Comparison of ENCODE assay signal across 9 mouse cellular contexts in genomic region chr4:47587256-47587655, GRCm38 (mm10).
DNase-seq lines count a peak whose midpoint lies in the region; ATAC-seq and TF ChIP-seq lines count a peak whose summit lies in the region.
"Had no signal": no experiment of that assay in that cellular context is flagged by ENCODE, and none has a peak within 500 bp of the region (broad histone marks: within the 10 kb centered on the region; RNA-seq: fewer than 3 reads in every experiment).

No protein-coding gene starts in this region.

- no peak overlapping the region for H3K4me2 ChIP-seq in lung, embryonic 16.5 days (ENCODE audit: low read depth, low read length)
- H3K4me2 ChIP-seq: hindbrain, embryonic 12.5 days had no signal

- no peak for DNase-seq in lung, adult 2 months
- DNase-seq in fibroblast of lung, adult 2 months (ENCODE audit: low read depth), result peak; percentile 13
- DNase-seq in heart, postnatal 36 days, result peak; percentile 62 to 63
- peak; percentile 81 for DNase-seq in skeletal muscle tissue, adult 2 months (ENCODE audit: low read depth, low spot score)
- DNase-seq in thymus, postnatal 10 days (ENCODE audit: low spot score in 2 of 2), result no peak
- no peak for DNase-seq in left cerebral cortex, adult 8-10 months (ENCODE audit: low spot score in 2 of 2)

- no peaks in the 10 kb centered on the region for H3K36me3 ChIP-seq in lung, embryonic 16.5 days (ENCODE audit: control insufficient read depth, insufficient read depth, low read length)
- H3K36me3 ChIP-seq: hindbrain, embryonic 12.5 days had no signal

- no peak overlapping the region for H3K4me3 ChIP-seq in lung, embryonic 16.5 days (ENCODE audit: low read length)
- no peak overlapping the region for H3K4me3 ChIP-seq in lung, adult 2 months (replicated peaks; ENCODE audit: extremely low read depth, low read depth, low read length)
- H3K4me3 ChIP-seq: hindbrain, embryonic 12.5 days had no signal

- no peaks in the 10 kb centered on the region for H3K9me3 ChIP-seq in lung, embryonic 16.5 days (ENCODE audit: control insufficient read depth, low read length)
- H3K9me3 ChIP-seq: hindbrain, embryonic 12.5 days had no signal

- H3K9ac ChIP-seq in lung, embryonic 16.5 days (ENCODE audit: low read length), result no peak overlapping the region
- H3K9ac ChIP-seq: hindbrain, embryonic 12.5 days had no signal

- TF ChIP-seq POLR2A in lung, adult 2 months (IDR thresholded peaks at IDR 0.05; ENCODE audit: borderline replicate concordance, extremely low read depth, low read depth, low read length), result no peak

- WGBS in lung, embryonic 16.5 days, result 38% methylated on average over 5 of the region's 5 CpGs
- 26% methylated on average over 5 of the region's 5 CpGs for WGBS in lung, adult 2 months

- peak; percentile 52; the same call in 1 of the 2 replicates for ATAC-seq in lung, embryonic 16.5 days (ENCODE audit: low read depth)
- no peak for ATAC-seq in monocyte, adult 5-6 weeks (replicated peaks; ENCODE audit: insufficient number of reproducible peaks, low FRiP score, low TSS enrichment, poor library complexity, severe bottlenecking)

- no peak for TF ChIP-seq CTCF in lung, adult 2 months (IDR thresholded peaks at IDR 0.05; ENCODE audit: insufficient read depth, low read length)

- H3K27ac ChIP-seq in lung, embryonic 16.5 days (ENCODE audit: low read length), result no peak overlapping the region
- H3K27ac ChIP-seq: hindbrain, embryonic 12.5 days had no signal

- H3K4me1 ChIP-seq in lung, embryonic 16.5 days (replicated peaks; ENCODE audit: control insufficient read depth, insufficient read depth, low read length), result no peaks in the 10 kb centered on the region
- H3K4me1 ChIP-seq in lung, adult 2 months (ENCODE audit: control insufficient read depth, insufficient read depth, low read length), result no peaks in the 10 kb centered on the region
- H3K4me1 ChIP-seq: hindbrain, embryonic 12.5 days had no signal

- no peaks in the 10 kb centered on the region for H3K27me3 ChIP-seq in lung, embryonic 16.5 days (ENCODE audit: control insufficient read depth, insufficient read depth, low read depth, low read length)
- H3K27me3 ChIP-seq: hindbrain, embryonic 12.5 days had no signal

- intact Hi-C loops in heart, postnatal 36 days (cut with DNase I), result loop anchor here (5.0 to 10.0 kb wide), 2 partner anchors 220 to 328 kb away; no protein-coding TSS in a partner anchor

Comparison
In these comparisons a context has a peak if more than half of its experiments do, and no peak if none do; other contexts are left out.
1. DNase-seq: peak in fibroblast of lung, adult 2 months (single experiment), heart, postnatal 36 days (2 of 2) and skeletal muscle tissue, adult 2 months (single experiment); none in lung, adult 2 months (single experiment), thymus, postnatal 10 days (0 of 2) and left cerebral cortex, adult 8-10 months (0 of 2).